Mouse (Mus musculus): ENCODE results near the gene Sphk1. TPM values are rescaled to one million over a fixed set of nuclear protein-coding genes. Genes with fewer than 3 reads are reported as not detected.

Sphk1 gene
- polyA plus RNA-seq, 2 experiments: 23.0 to 26.8 TPM

GRCm38 (mm10) chr11:116555572-116555971, 24.8 kb downstream of the Sphk1 start:
- no peaks in the 10 kb centered on the region for H3K36me3 ChIP-seq (replicated peaks; ENCODE audit: control insufficient read depth, insufficient read depth, low read depth)
- H3K4me1 ChIP-seq (replicated peaks; ENCODE audit: control insufficient read depth in 2 of 2, insufficient read depth in 2 of 2, low read length in 1 of 2): peaks cover 14 to 48% of the 10 kb centered on the region in 2 experiments
- ATAC-seq (ENCODE audit: insufficient read depth): no peak
- no peaks in the 10 kb centered on the region for H3K27me3 ChIP-seq (ENCODE audit: control insufficient read depth, insufficient read depth, low read length)
- H3K4me2 ChIP-seq (ENCODE audit: low read depth): no peak overlapping the region
- no peak for TF ChIP-seq EP300 (IDR thresholded peaks at IDR 0.05; ENCODE audit: low read depth)
- no peak for TF ChIP-seq CTCF (IDR thresholded peaks at IDR 0.05; ENCODE audit: low read depth)
- no peak overlapping the region for H3K27ac ChIP-seq
- 37% methylated on average over 1 of the region's 1 CpGs for WGBS (ENCODE audit: insufficient replicate concordance)
- no peak overlapping the region for H3K9ac ChIP-seq (replicated peaks)
- no peak for DNase-seq (ENCODE audit: low read depth in 3 of 3, low spot score in 3 of 3)
- H3K4me3 ChIP-seq (ENCODE audit: insufficient read depth in 1 of 2, low read depth in 2 of 2, low read length in 2 of 2): no peak overlapping the region
- no peaks in the 10 kb centered on the region for H3K9me3 ChIP-seq (ENCODE audit: control insufficient read depth, low read length)

- Histone ChIP-seq H3K27ac (no peak overlapping the region), H3K27me3 (ENCODE audit: control insufficient read depth, insufficient read depth, low read length) (no peaks in the 10 kb centered on the region), H3K4me2 (ENCODE audit: low read depth) (no peak overlapping the region), H3K9me3 (ENCODE audit: control insufficient read depth, low read length) (no peaks in the 10 kb centered on the region), H3K4me3 (ENCODE audit: insufficient read depth in 1 of 2, low read depth in 2 of 2, low read length in 2 of 2) (no peak overlapping the region), H3K36me3 (replicated peaks; ENCODE audit: control insufficient read depth, insufficient read depth, low read depth) (no peaks in the 10 kb centered on the region), H3K4me1 (replicated peaks; ENCODE audit: control insufficient read depth in 2 of 2, insufficient read depth in 2 of 2, low read length in 1 of 2) (peaks cover 6 to 41% of the 10 kb centered on the region in 2 experiments; a peak in 3 of 4 replicates), H3K9ac (replicated peaks) (no peak overlapping the region)
- TF ChIP-seq CTCF (IDR thresholded peaks at IDR 0.05; ENCODE audit: low read depth) (no peak), EP300 (IDR thresholded peaks at IDR 0.05; ENCODE audit: low read depth) (no peak)
- DNase-seq (ENCODE audit: low read depth in 3 of 3, low spot score in 3 of 3) (no peak), ATAC-seq (ENCODE audit: insufficient read depth) (0 out of 2 replicates have a peak, but pooled peaks have one; percentile 11)
- 62% methylated on average over 6 of the region's 6 CpGs for WGBS (ENCODE audit: insufficient replicate concordance)
These were observed 25.6 kb downstream of the Sphk1 start for GRCm38 (mm10) chr11:116556308-116556707.

GRCm38 (mm10) chr11:116565283-116566041, 34.7 kb downstream of the Sphk1 start:
- no peak overlapping the region for H3K27ac ChIP-seq
- TF ChIP-seq CTCF (IDR thresholded peaks at IDR 0.05; ENCODE audit: low read depth): no peak
- no peak for TF ChIP-seq EP300 (IDR thresholded peaks at IDR 0.05; ENCODE audit: low read depth)
- H3K4me3 ChIP-seq (ENCODE audit: insufficient read depth in 1 of 2, low read depth in 2 of 2, low read length in 2 of 2): no peak overlapping the region
- H3K4me1 ChIP-seq (replicated peaks; ENCODE audit: control insufficient read depth in 2 of 2, insufficient read depth in 2 of 2, low read length in 1 of 2): peaks cover 18 to 34% of the 10 kb centered on the region in 2 experiments
- no peaks in the 10 kb centered on the region for H3K9me3 ChIP-seq (ENCODE audit: control insufficient read depth, low read length)
- no peaks in the 10 kb centered on the region for H3K27me3 ChIP-seq (ENCODE audit: control insufficient read depth, insufficient read depth, low read length)
- 58% methylated on average over 7 of the region's 7 CpGs for WGBS (ENCODE audit: insufficient replicate concordance)
- DNase-seq (ENCODE audit: low read depth in 3 of 3, low spot score in 3 of 3): no peak
- no peaks in the 10 kb centered on the region for H3K36me3 ChIP-seq (replicated peaks; ENCODE audit: control insufficient read depth, insufficient read depth, low read depth)
- no peak overlapping the region for H3K9ac ChIP-seq (replicated peaks)
- no peak for ATAC-seq (ENCODE audit: insufficient read depth)
- H3K4me2 ChIP-seq (ENCODE audit: low read depth): no peak overlapping the region

GRCm38 (mm10) chr11:116567531-116567930, 36.8 kb downstream of the Sphk1 start:
- DNase-seq (ENCODE audit: low read depth in 3 of 3, low spot score in 3 of 3): no peak
- TF ChIP-seq EP300 (IDR thresholded peaks at IDR 0.05; ENCODE audit: low read depth) (no peak), CTCF (IDR thresholded peaks at IDR 0.05; ENCODE audit: low read depth) (no peak)
- Histone ChIP-seq H3K4me1 (replicated peaks; ENCODE audit: control insufficient read depth in 2 of 2, insufficient read depth in 2 of 2, low read length in 1 of 2) (peaks cover 36 to 55% of the 10 kb centered on the region in 2 experiments), H3K9me3 (ENCODE audit: control insufficient read depth, low read length) (no peaks in the 10 kb centered on the region), H3K9ac (replicated peaks) (no peak overlapping the region), H3K27ac (no peak overlapping the region), H3K4me3 (ENCODE audit: insufficient read depth in 1 of 2, low read depth in 2 of 2, low read length in 2 of 2) (no peak overlapping the region), H3K27me3 (ENCODE audit: control insufficient read depth, insufficient read depth, low read length) (no peaks in the 10 kb centered on the region), H3K36me3 (replicated peaks; ENCODE audit: control insufficient read depth, insufficient read depth, low read depth) (no peaks in the 10 kb centered on the region; the same call in 1 of the 2 replicates), H3K4me2 (ENCODE audit: low read depth) (no peak overlapping the region)
- 94% methylated on average over 8 of the region's 8 CpGs for WGBS (ENCODE audit: insufficient replicate concordance)
- ATAC-seq (ENCODE audit: insufficient read depth): no peak

GRCm38 (mm10) chr11:116570821-116571220, 40.1 kb downstream of the Sphk1 start:
- H3K36me3 ChIP-seq (replicated peaks; ENCODE audit: control insufficient read depth, insufficient read depth, low read depth): no peaks in the 10 kb centered on the region; the same call in 1 of the 2 replicates
- DNase-seq (ENCODE audit: low read depth in 3 of 3, low spot score in 3 of 3): no peak
- H3K4me2 ChIP-seq (ENCODE audit: low read depth): peak overlapping the region; percentile 82
- H3K27ac ChIP-seq: peak overlapping the region; percentile 100
- no peaks in the 10 kb centered on the region for H3K27me3 ChIP-seq (ENCODE audit: control insufficient read depth, insufficient read depth, low read length)
- H3K4me1 ChIP-seq (replicated peaks; ENCODE audit: control insufficient read depth in 2 of 2, insufficient read depth in 2 of 2, low read length in 1 of 2): peaks cover 64 to 78% of the 10 kb centered on the region in 2 experiments
- no peak overlapping the region; a peak in 1 of 4 replicates for H3K4me3 ChIP-seq (ENCODE audit: insufficient read depth in 1 of 2, low read depth in 2 of 2, low read length in 2 of 2)
- TF ChIP-seq EP300 (IDR thresholded peaks at IDR 0.05; ENCODE audit: low read depth) (no peak), CTCF (IDR thresholded peaks at IDR 0.05; ENCODE audit: low read depth) (no peak)
- H3K9me3 ChIP-seq (ENCODE audit: control insufficient read depth, low read length): no peaks in the 10 kb centered on the region
- ATAC-seq (ENCODE audit: insufficient read depth): no peak
- WGBS (ENCODE audit: insufficient replicate concordance): 79% methylated on average over 7 of the region's 7 CpGs
- peak overlapping the region; percentile 71 for H3K9ac ChIP-seq (replicated peaks)
